Mouse (Mus musculus): ENCODE measurements around the gene Plekhh1. TPM values are rescaled to one million over a fixed set of nuclear protein-coding genes. Genes with fewer than 3 reads are reported as not detected.

Gene Plekhh1
- polyA plus RNA-seq, 1 experiment from 2014 or later, result 4.8 TPM

GRCm38 (mm10) chr12:79040201-79040827 is 11.4 kb downstream of the Plekhh1 start:
- no peaks in the 10 kb centered on the region for H3K27me3 ChIP-seq (ENCODE audit: control insufficient read depth, insufficient read depth, low read length)
- H3K4me1 ChIP-seq (ENCODE audit: control insufficient read depth, insufficient read depth, low read length), result no peaks in the 10 kb centered on the region
- H3K9me3 ChIP-seq (ENCODE audit: control insufficient read depth, low read depth, low read length), result no peaks in the 10 kb centered on the region
- 76% methylated on average over 11 of the region's 11 CpGs for WGBS
- H3K9ac ChIP-seq (replicated peaks; ENCODE audit: low read depth, low read length), result no peak overlapping the region
- no peak overlapping the region for H3K27ac ChIP-seq (ENCODE audit: low read length)
- H3K4me3 ChIP-seq (ENCODE audit: low read depth, low read length), result no peak overlapping the region
- no peak overlapping the region for H3K4me2 ChIP-seq (replicated peaks; ENCODE audit: low read depth, low read length)
- H3K36me3 ChIP-seq (ENCODE audit: control insufficient read depth, insufficient read depth, low read length), result no peaks in the 10 kb centered on the region
- ATAC-seq (ENCODE audit: insufficient number of reproducible peaks, insufficient read depth, low FRiP score, low read depth), result no peak

GRCm38 (mm10) chr12:79041436-79041835 is 12.5 kb downstream of the Plekhh1 start:
- no peaks in the 10 kb centered on the region for H3K4me1 ChIP-seq (ENCODE audit: control insufficient read depth, insufficient read depth, low read length)
- no peaks in the 10 kb centered on the region for H3K9me3 ChIP-seq (ENCODE audit: control insufficient read depth, low read depth, low read length)
- no peak overlapping the region for H3K4me2 ChIP-seq (replicated peaks; ENCODE audit: low read depth, low read length)
- peak; percentile 49; the same call in 1 of the 2 replicates for ATAC-seq (ENCODE audit: insufficient number of reproducible peaks, insufficient read depth, low FRiP score, low read depth)
- H3K27me3 ChIP-seq (ENCODE audit: control insufficient read depth, insufficient read depth, low read length), result no peaks in the 10 kb centered on the region
- no peaks in the 10 kb centered on the region for H3K36me3 ChIP-seq (ENCODE audit: control insufficient read depth, insufficient read depth, low read length)
- H3K4me3 ChIP-seq (ENCODE audit: low read depth, low read length), result no peak overlapping the region
- no peak overlapping the region for H3K27ac ChIP-seq (ENCODE audit: low read length)
- no peak overlapping the region for H3K9ac ChIP-seq (replicated peaks; ENCODE audit: low read depth, low read length)

- H3K4me2 ChIP-seq (replicated peaks; ENCODE audit: low read depth, low read length), result no peak overlapping the region
- H3K27me3 ChIP-seq (ENCODE audit: control insufficient read depth, insufficient read depth, low read length), result no peaks in the 10 kb centered on the region
- 70% methylated on average over 8 of the region's 8 CpGs for WGBS
- no peak overlapping the region for H3K9ac ChIP-seq (replicated peaks; ENCODE audit: low read depth, low read length)
- no peak overlapping the region for H3K27ac ChIP-seq (ENCODE audit: low read length)
- H3K36me3 ChIP-seq (ENCODE audit: control insufficient read depth, insufficient read depth, low read length), result no peaks in the 10 kb centered on the region
- no peak overlapping the region for H3K4me3 ChIP-seq (ENCODE audit: low read depth, low read length)
- no peaks in the 10 kb centered on the region for H3K4me1 ChIP-seq (ENCODE audit: control insufficient read depth, insufficient read depth, low read length)
- no peak for ATAC-seq (ENCODE audit: insufficient number of reproducible peaks, insufficient read depth, low FRiP score, low read depth)
- no peaks in the 10 kb centered on the region for H3K9me3 ChIP-seq (ENCODE audit: control insufficient read depth, low read depth, low read length)
Observed at GRCm38 (mm10) chr12:79044668-79045067, 15.7 kb downstream of the Plekhh1 start.

- H3K36me3 ChIP-seq (ENCODE audit: control insufficient read depth, insufficient read depth, low read length), result no peaks in the 10 kb centered on the region
- H3K4me1 ChIP-seq (ENCODE audit: control insufficient read depth, insufficient read depth, low read length), result no peaks in the 10 kb centered on the region
- ATAC-seq (ENCODE audit: insufficient number of reproducible peaks, insufficient read depth, low FRiP score, low read depth), result no peak
- H3K27ac ChIP-seq (ENCODE audit: low read length), result no peak overlapping the region
- H3K4me3 ChIP-seq (ENCODE audit: low read depth, low read length), result no peak overlapping the region
- no peak overlapping the region for H3K4me2 ChIP-seq (replicated peaks; ENCODE audit: low read depth, low read length)
- no peaks in the 10 kb centered on the region for H3K27me3 ChIP-seq (ENCODE audit: control insufficient read depth, insufficient read depth, low read length)
- no peaks in the 10 kb centered on the region for H3K9me3 ChIP-seq (ENCODE audit: control insufficient read depth, low read depth, low read length)
- WGBS, result 73% methylated on average over 6 of the region's 6 CpGs
- no peak overlapping the region for H3K9ac ChIP-seq (replicated peaks; ENCODE audit: low read depth, low read length)
Observed at GRCm38 (mm10) chr12:79046171-79046570, 17.2 kb downstream of the Plekhh1 start.

GRCm38 (mm10) chr12:79047203-79047602 is 18.2 kb downstream of the Plekhh1 start:
- no peak for ATAC-seq (ENCODE audit: insufficient number of reproducible peaks, insufficient read depth, low FRiP score, low read depth)

GRCm38 (mm10) chr12:79048898-79049297 is 19.9 kb downstream of the Plekhh1 start:
- no peak overlapping the region for H3K4me2 ChIP-seq (replicated peaks; ENCODE audit: low read depth, low read length)
- H3K4me1 ChIP-seq (ENCODE audit: control insufficient read depth, insufficient read depth, low read length), result no peaks in the 10 kb centered on the region
- no peaks in the 10 kb centered on the region for H3K27me3 ChIP-seq (ENCODE audit: control insufficient read depth, insufficient read depth, low read length)
- H3K27ac ChIP-seq (ENCODE audit: low read length), result no peak overlapping the region
- H3K9me3 ChIP-seq (ENCODE audit: control insufficient read depth, low read depth, low read length), result no peaks in the 10 kb centered on the region
- 88% methylated on average over 1 of the region's 1 CpGs for WGBS
- no peak overlapping the region for H3K4me3 ChIP-seq (ENCODE audit: low read depth, low read length)
- no peak for ATAC-seq (ENCODE audit: insufficient number of reproducible peaks, insufficient read depth, low FRiP score, low read depth)
- 0 out of 2 replicates have a peak, but pooled peaks cover 3% of the 10 kb centered on the region for H3K36me3 ChIP-seq (ENCODE audit: control insufficient read depth, insufficient read depth, low read length)
- H3K9ac ChIP-seq (replicated peaks; ENCODE audit: low read depth, low read length), result no peak overlapping the region

More at GRCm38 (mm10) chr12:79047203-79047602, 18.2 kb downstream of the Plekhh1 start:
- Histone ChIP-seq H3K9ac (replicated peaks; ENCODE audit: low read depth, low read length) (no peak overlapping the region), H3K27me3 (ENCODE audit: control insufficient read depth, insufficient read depth, low read length) (no peaks in the 10 kb centered on the region), H3K36me3 (ENCODE audit: control insufficient read depth, insufficient read depth, low read length) (no peaks in the 10 kb centered on the region), H3K27ac (ENCODE audit: low read length) (no peak overlapping the region), H3K4me2 (replicated peaks; ENCODE audit: low read depth, low read length) (no peak overlapping the region), H3K9me3 (ENCODE audit: control insufficient read depth, low read depth, low read length) (no peaks in the 10 kb centered on the region), H3K4me3 (ENCODE audit: low read depth, low read length) (no peak overlapping the region), H3K4me1 (ENCODE audit: control insufficient read depth, insufficient read depth, low read length) (no peaks in the 10 kb centered on the region)
- 89% methylated on average over 7 of the region's 7 CpGs for WGBS

- no peak overlapping the region for H3K4me3 ChIP-seq (ENCODE audit: low read depth, low read length)
- 67% methylated on average over 2 of the region's 2 CpGs for WGBS
- no peak overlapping the region for H3K27ac ChIP-seq (ENCODE audit: low read length)
- no peaks in the 10 kb centered on the region for H3K4me1 ChIP-seq (ENCODE audit: control insufficient read depth, insufficient read depth, low read length)
- peaks cover 9% of the 10 kb centered on the region for H3K36me3 ChIP-seq (ENCODE audit: control insufficient read depth, insufficient read depth, low read length)
- H3K27me3 ChIP-seq (ENCODE audit: control insufficient read depth, insufficient read depth, low read length), result no peaks in the 10 kb centered on the region
- H3K9me3 ChIP-seq (ENCODE audit: control insufficient read depth, low read depth, low read length), result no peaks in the 10 kb centered on the region
- ATAC-seq (ENCODE audit: insufficient number of reproducible peaks, insufficient read depth, low FRiP score, low read depth), result no peak
- H3K9ac ChIP-seq (replicated peaks; ENCODE audit: low read depth, low read length), result no peak overlapping the region
- no peak overlapping the region for H3K4me2 ChIP-seq (replicated peaks; ENCODE audit: low read depth, low read length)
Observed at GRCm38 (mm10) chr12:79049807-79050206, 20.8 kb downstream of the Plekhh1 start.

GRCm38 (mm10) chr12:79050545-79051212 is 21.7 kb downstream of the Plekhh1 start:
- no peak overlapping the region for H3K27ac ChIP-seq (ENCODE audit: low read length)
- ATAC-seq (ENCODE audit: insufficient number of reproducible peaks, insufficient read depth, low FRiP score, low read depth), result no peak
- no peaks in the 10 kb centered on the region for H3K9me3 ChIP-seq (ENCODE audit: control insufficient read depth, low read depth, low read length)
- no peak overlapping the region for H3K9ac ChIP-seq (replicated peaks; ENCODE audit: low read depth, low read length)
- peaks cover 12% of the 10 kb centered on the region for H3K36me3 ChIP-seq (ENCODE audit: control insufficient read depth, insufficient read depth, low read length)
- H3K27me3 ChIP-seq (ENCODE audit: control insufficient read depth, insufficient read depth, low read length), result no peaks in the 10 kb centered on the region
- H3K4me1 ChIP-seq (ENCODE audit: control insufficient read depth, insufficient read depth, low read length), result no peaks in the 10 kb centered on the region
- H3K4me3 ChIP-seq (ENCODE audit: low read depth, low read length), result no peak overlapping the region
- WGBS, result 75% methylated on average over 3 of the region's 3 CpGs
- no peak overlapping the region for H3K4me2 ChIP-seq (replicated peaks; ENCODE audit: low read depth, low read length)
